ENCODE assay signal across 23 mouse cellular contexts in the genomic region with DNA sequence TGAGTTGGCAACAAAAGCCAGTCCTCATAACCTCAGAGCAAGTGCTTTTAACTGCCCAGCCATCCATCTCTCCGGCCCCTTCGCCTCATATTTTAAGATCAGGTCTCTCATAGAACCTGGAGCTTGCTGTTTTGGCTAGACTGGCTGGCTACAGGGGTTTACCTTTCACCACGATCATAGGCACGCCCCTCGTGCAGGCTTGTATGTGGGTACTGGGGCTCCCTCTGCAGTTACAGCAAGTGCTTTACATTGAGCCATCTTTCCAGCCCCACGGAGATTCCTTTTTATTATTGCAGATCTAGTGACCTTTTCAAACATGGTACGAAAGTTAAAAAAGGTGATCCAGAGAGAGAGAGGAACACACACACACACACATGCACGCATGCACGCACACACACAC. TPM values are rescaled to one million over a fixed set of nuclear protein-coding genes. Genes with fewer than 3 reads are reported as not detected.
DNase-seq lines count a peak whose midpoint lies in the region; ATAC-seq and TF ChIP-seq lines count a peak whose summit lies in the region.
"Had no signal": no experiment of that assay in that cellular context is flagged by ENCODE, and none has a peak within 500 bp of the region (broad histone marks: within the 10 kb centered on the region; RNA-seq: fewer than 3 reads in every experiment).

No protein-coding gene starts in this region.

- no peaks in the 10 kb centered on the region for H3K36me3 ChIP-seq in hindbrain, embryonic 15.5 days
- no peaks in the 10 kb centered on the region for H3K36me3 ChIP-seq in hindbrain, embryonic 14.5 days (replicated peaks; ENCODE audit: control insufficient read depth, insufficient read depth)
- H3K36me3 ChIP-seq in lung, embryonic 16.5 days (ENCODE audit: control insufficient read depth, insufficient read depth, low read length): no peaks in the 10 kb centered on the region
- H3K36me3 ChIP-seq in stomach, postnatal 0 days (ENCODE audit: control insufficient read depth, insufficient read depth, low read length): no peaks in the 10 kb centered on the region
- H3K36me3 ChIP-seq: embryonic facial prominence, embryonic 13.5 days; lung, embryonic 15.5 days; neural tube, embryonic 13.5 days had no signal

- H3K4me1 ChIP-seq in hindbrain, embryonic 15.5 days (replicated peaks): peaks cover under 1% of the 10 kb centered on the region
- no peaks in the 10 kb centered on the region for H3K4me1 ChIP-seq in hindbrain, embryonic 14.5 days (replicated peaks; ENCODE audit: control insufficient read depth, insufficient read depth, low read length)
- H3K4me1 ChIP-seq in lung, embryonic 16.5 days (replicated peaks; ENCODE audit: control insufficient read depth, insufficient read depth, low read length): no peaks in the 10 kb centered on the region; the same call in 1 of the 2 replicates
- no peaks in the 10 kb centered on the region for H3K4me1 ChIP-seq in stomach, postnatal 0 days (replicated peaks; ENCODE audit: control insufficient read depth, insufficient read depth)
- H3K4me1 ChIP-seq: neural tube, embryonic 13.5 days had no signal

- H3K27me3 ChIP-seq in hindbrain, embryonic 15.5 days: no peaks in the 10 kb centered on the region
- H3K27me3 ChIP-seq in hindbrain, embryonic 14.5 days (ENCODE audit: control insufficient read depth, insufficient read depth, low read length): no peaks in the 10 kb centered on the region
- H3K27me3 ChIP-seq in lung, embryonic 16.5 days (ENCODE audit: control insufficient read depth, insufficient read depth, low read depth, low read length): no peaks in the 10 kb centered on the region
- peaks cover 3% of the 10 kb centered on the region; the same call in 1 of the 2 replicates for H3K27me3 ChIP-seq in stomach, postnatal 0 days (ENCODE audit: control insufficient read depth, insufficient read depth, low read length)
- H3K27me3 ChIP-seq: neural tube, embryonic 13.5 days had no signal

- no peak overlapping the region for H3K9ac ChIP-seq in hindbrain, embryonic 15.5 days
- no peak overlapping the region for H3K9ac ChIP-seq in hindbrain, embryonic 14.5 days
- H3K9ac ChIP-seq in lung, embryonic 16.5 days (ENCODE audit: low read length): no peak overlapping the region
- no peak overlapping the region for H3K9ac ChIP-seq in stomach, postnatal 0 days (ENCODE audit: low read length)
- H3K9ac ChIP-seq: embryonic facial prominence, embryonic 13.5 days; lung, embryonic 15.5 days; neural tube, embryonic 13.5 days had no signal

- TF ChIP-seq CTCF in brain, embryonic 14.5 days (IDR thresholded peaks at IDR 0.05; ENCODE audit: borderline replicate concordance, extremely low read depth, insufficient read depth, insufficient read length): peak; percentile 27; the same call in 1 of the 2 replicates
- TF ChIP-seq CTCF in stomach, postnatal 0 days (IDR thresholded peaks at IDR 0.05; ENCODE audit: low read depth): peak; percentile 60

- ATAC-seq in hindbrain, embryonic 15.5 days (ENCODE audit: low FRiP score, low read depth): no peak
- ATAC-seq in hindbrain, embryonic 14.5 days (ENCODE audit: low FRiP score): no peak
- ATAC-seq in lung, embryonic 16.5 days (ENCODE audit: low read depth): no peak
- no peak for ATAC-seq in stomach, postnatal 0 days (ENCODE audit: low FRiP score, low TSS enrichment)
- ATAC-seq: midbrain, embryonic 16.5 days had no signal

- no peak for DNase-seq in hindbrain, embryonic 14.5 days (ENCODE audit: low spot score)
- DNase-seq in lung, postnatal 4 days: no peak
- no peak for DNase-seq in brain, embryonic 14.5 days (ENCODE audit: low read depth)
- no peak for DNase-seq in stomach, postnatal 0 days (ENCODE audit: low spot score)
- DNase-seq in adipocyte (ENCODE audit: low spot score): no peak
- DNase-seq: adrenal gland, postnatal 10 days; cerebellum, adult 11-12 months; cerebellum, postnatal 25 days; gastrocnemius, postnatal 14 days; heart, postnatal 14 days; kidney, postnatal 25 days; layer of hippocampus, adult 9-11 months; right cerebral cortex, postnatal 25 days had no signal

- H3K9me3 ChIP-seq in hindbrain, embryonic 15.5 days: no peaks in the 10 kb centered on the region
- no peaks in the 10 kb centered on the region for H3K9me3 ChIP-seq in hindbrain, embryonic 14.5 days (ENCODE audit: control insufficient read depth, low read length)
- no peaks in the 10 kb centered on the region for H3K9me3 ChIP-seq in lung, embryonic 16.5 days (ENCODE audit: control insufficient read depth, low read length)
- no peaks in the 10 kb centered on the region for H3K9me3 ChIP-seq in stomach, postnatal 0 days (ENCODE audit: control insufficient read depth, low read length)
- H3K9me3 ChIP-seq: embryonic facial prominence, embryonic 13.5 days; lung, embryonic 15.5 days; megakaryocyte, embryonic 14.5 days; neural tube, embryonic 13.5 days had no signal

- 59% methylated on average over 9 of the region's 9 CpGs for WGBS in hindbrain, embryonic 15.5 days
- 60% methylated on average over 9 of the region's 9 CpGs for WGBS in hindbrain, embryonic 14.5 days
- WGBS in lung, embryonic 16.5 days: 53% methylated on average over 9 of the region's 9 CpGs
- 53% methylated on average over 9 of the region's 9 CpGs for WGBS in stomach, postnatal 0 days

- no peak overlapping the region for H3K4me3 ChIP-seq in hindbrain, embryonic 15.5 days
- no peak overlapping the region for H3K4me3 ChIP-seq in hindbrain, embryonic 14.5 days (replicated peaks; ENCODE audit: low read length)
- no peak overlapping the region for H3K4me3 ChIP-seq in lung, embryonic 16.5 days (ENCODE audit: low read length)
- no peak overlapping the region for H3K4me3 ChIP-seq in stomach, postnatal 0 days (ENCODE audit: low read depth, low read length)
- H3K4me3 ChIP-seq: embryonic facial prominence, embryonic 13.5 days; lung, embryonic 15.5 days; megakaryocyte, embryonic 14.5 days; neural tube, embryonic 13.5 days had no signal

- TF ChIP-seq EP300 in stomach, postnatal 0 days (optimal IDR thresholded peaks at IDR 0.05): no peak

- no peak overlapping the region for H3K27ac ChIP-seq in hindbrain, embryonic 15.5 days (replicated peaks)
- H3K27ac ChIP-seq in hindbrain, embryonic 14.5 days: no peak overlapping the region
- H3K27ac ChIP-seq in lung, embryonic 16.5 days (ENCODE audit: low read length): no peak overlapping the region
- H3K27ac ChIP-seq in stomach, postnatal 0 days (replicated peaks): no peak overlapping the region
- H3K27ac ChIP-seq: embryonic facial prominence, embryonic 13.5 days; lung, embryonic 15.5 days; neural tube, embryonic 13.5 days had no signal

- no peak for TF ChIP-seq POLR2A in brain, embryonic 14.5 days (IDR thresholded peaks at IDR 0.05; ENCODE audit: borderline replicate concordance, extremely low read depth, insufficient read depth, insufficient read length, poor library complexity, severe bottlenecking)

- 0 out of 2 replicates have a peak overlapping the region, but pooled peaks have one; percentile 30 for H3K4me2 ChIP-seq in hindbrain, embryonic 15.5 days
- no peak overlapping the region for H3K4me2 ChIP-seq in hindbrain, embryonic 14.5 days (replicated peaks)
- peak overlapping the region; percentile 28 for H3K4me2 ChIP-seq in lung, embryonic 16.5 days (ENCODE audit: low read depth, low read length)
- no peak overlapping the region for H3K4me2 ChIP-seq in stomach, postnatal 0 days (replicated peaks; ENCODE audit: low read depth)
- H3K4me2 ChIP-seq: embryonic facial prominence, embryonic 13.5 days; lung, embryonic 15.5 days; neural tube, embryonic 13.5 days had no signal

RNA-seq across cellular contexts. Expression of a gene that starts 13.4 kb away (rescaled TPM):
- 0.08 TPM in 1 of 2 replicates, not detected in the other for polyA plus RNA-seq in hindbrain, embryonic 15.5 days (2015; fragmentation: Nextera tagmentation; extraction: Ambion mirVana)
- polyA plus RNA-seq in hindbrain, embryonic 14.5 days (2014; fragmentation: Nextera tagmentation; extraction: Ambion mirVana): 0.17 and 0.20 TPM in 2 replicates
- polyA plus RNA-seq in lung, embryonic 16.5 days (2015; fragmentation: Nextera tagmentation; extraction: Ambion mirVana): not detected in 2 replicates
- polyA plus RNA-seq in brain, embryonic 14.5 days (2012; rRNA removed): 0.08 and 0.25 TPM in 2 replicates
- not detected in 2 replicates for polyA plus RNA-seq in stomach, postnatal 0 days (2015; fragmentation: Nextera tagmentation; extraction: Ambion mirVana)
- polyA plus RNA-seq: embryonic facial prominence, embryonic 13.5 days; intestine, embryonic 14.5 days; liver, adult 2 months; lung, embryonic 15.5 days; midbrain, embryonic 16.5 days; neural tube, embryonic 13.5 days; stomach, embryonic 16.5 days had no signal

RNA-seq across cellular contexts. Expression of a gene that starts 24.7 kb away (rescaled TPM):
- 0.27 TPM in 1 of 2 replicates, not detected in the other for polyA plus RNA-seq in hindbrain, embryonic 15.5 days (2015; fragmentation: Nextera tagmentation; extraction: Ambion mirVana)
- 0.23 TPM in 1 of 2 replicates, not detected in the other for polyA plus RNA-seq in hindbrain, embryonic 14.5 days (2014; fragmentation: Nextera tagmentation; extraction: Ambion mirVana)
- 0.63 and 1.0 TPM in 2 replicates for polyA plus RNA-seq in lung, embryonic 16.5 days (2015; fragmentation: Nextera tagmentation; extraction: Ambion mirVana)
- polyA plus RNA-seq in brain, embryonic 14.5 days (2012; rRNA removed): 0.05 and 0.33 TPM in 2 replicates
- polyA plus RNA-seq in stomach, postnatal 0 days (2015; fragmentation: Nextera tagmentation; extraction: Ambion mirVana): 20.3 and 20.8 TPM in 2 replicates
- polyA plus RNA-seq: intestine, embryonic 14.5 days; liver, adult 2 months; midbrain, embryonic 16.5 days; neural tube, embryonic 13.5 days had no signal

RNA-seq across cellular contexts. Expression of a gene that starts 33.5 kb away (rescaled TPM):
- 59.3 and 71.4 TPM in 2 replicates for polyA plus RNA-seq in hindbrain, embryonic 15.5 days (2015; fragmentation: Nextera tagmentation; extraction: Ambion mirVana)
- 63.8 and 66.1 TPM in 2 replicates for polyA plus RNA-seq in hindbrain, embryonic 14.5 days (2014; fragmentation: Nextera tagmentation; extraction: Ambion mirVana)
- 132 and 142 TPM in 2 replicates for polyA plus RNA-seq in lung, embryonic 16.5 days (2015; fragmentation: Nextera tagmentation; extraction: Ambion mirVana)
- 32.6 and 45.5 TPM in 2 replicates for polyA plus RNA-seq in brain, embryonic 14.5 days (2012; rRNA removed)
- 119 and 122 TPM in 2 replicates for polyA plus RNA-seq in stomach, postnatal 0 days (2015; fragmentation: Nextera tagmentation; extraction: Ambion mirVana)

RNA-seq across cellular contexts. Expression of a gene that starts 42.4 kb away (rescaled TPM):
- polyA plus RNA-seq in hindbrain, embryonic 15.5 days (2015; fragmentation: Nextera tagmentation; extraction: Ambion mirVana): 23.0 and 31.7 TPM in 2 replicates
- 32.3 and 53.8 TPM in 2 replicates for polyA plus RNA-seq in hindbrain, embryonic 14.5 days (2014; fragmentation: Nextera tagmentation; extraction: Ambion mirVana)
- 1.3 and 1.4 TPM in 2 replicates for polyA plus RNA-seq in lung, embryonic 16.5 days (2015; fragmentation: Nextera tagmentation; extraction: Ambion mirVana)
- 12.4 and 25.3 TPM in 2 replicates for polyA plus RNA-seq in brain, embryonic 14.5 days (2012; rRNA removed)
- polyA plus RNA-seq in stomach, postnatal 0 days (2015; fragmentation: Nextera tagmentation; extraction: Ambion mirVana): 29.8 and 37.9 TPM in 2 replicates
- polyA plus RNA-seq: liver, adult 2 months had no signal

Comparison
In these comparisons a context has a peak if more than half of its experiments do, and no peak if none do; other contexts are left out.
1. H3K4me2 ChIP-seq: peak in hindbrain, embryonic 15.5 days (single experiment) and lung, embryonic 16.5 days (single experiment); none in hindbrain, embryonic 14.5 days (single experiment) and stomach, postnatal 0 days (single experiment).
2. RNA of a gene that starts 24.7 kb away (polyA plus RNA-seq): 20.3 to 20.8 TPM in stomach, postnatal 0 days; 0.63 to 1.0 TPM in lung, embryonic 16.5 days, 0.05 to 0.33 TPM in brain, embryonic 14.5 days, 0.27 TPM in hindbrain, embryonic 15.5 days and 0.23 TPM in hindbrain, embryonic 14.5 days; every median in the first group is over 10 times any median in the second.